Mouse (Mus musculus) B cell, adult 67 days (primary cell): ENCODE results near the gene Btbd35f2. TPM values are rescaled to one million over a fixed set of nuclear protein-coding genes. Genes with fewer than 3 reads are reported as not detected.

Source experiments
- total RNA-seq, 2 experiments: library from RNA; stranded (reverse); gene quantifications; 4 replicates each; pipeline ENCODE4 v1.2.4; 2023

Gene Btbd35f2
- total RNA-seq = not detected

GRCm38 (mm10) chrX:32278094-32278493 lies at the start of gene Btbd35f2:
TSS of gene Btbd35f2 (plus strand) at chrX:32278394.

Other genes with a start within 250 kb of the Btbd35f2 start
- gene Btbd35f22, start 230.6 kb upstream of the Btbd35f2 start, total RNA-seq = not detected